Mouse (Mus musculus) stomach, embryonic 14.5 days (tissue): ENCODE measurements around the gene Smim14. TPM values are rescaled to one million over a fixed set of nuclear protein-coding genes. Genes with fewer than 3 reads are reported as not detected.

Source experiments
- ATAC-seq: fragments of 200-750 bp; cut with Nextera tagmentation; 2 replicates; pipeline ENCODE4 v1.8.0; 2017; ENCODE audit warnings: low read depth, moderate TSS enrichment; ENCODE audit not compliant: insufficient number of reproducible peaks, insufficient read depth, low FRiP score
- H3K27ac ChIP-seq: fragments of 300-500 bp; sonication (generic); 2 replicates; pipeline ENCODE4 v1.5.1; 2014; ENCODE audit warnings: mild to moderate bottlenecking, low read length, moderate library complexity, mixed read lengths
- H3K27me3 ChIP-seq: fragments of 300-500 bp; sonication (generic); 2 replicates; pipeline ENCODE4 v1.6.1; 2014; ENCODE audit warnings: low read length, control low read depth, mixed read lengths; ENCODE audit not compliant: control insufficient read depth, insufficient read depth
- H3K36me3 ChIP-seq: fragments of 300-500 bp; sonication (generic); 2 replicates; pipeline ENCODE4 v1.6.1; 2014; ENCODE audit warnings: mild to moderate bottlenecking, control low read depth, low read length, moderate library complexity, mixed read lengths; ENCODE audit not compliant: control insufficient read depth, insufficient read depth
- H3K4me1 ChIP-seq: fragments of 300-500 bp; sonication (generic); 2 replicates; pipeline ENCODE4 v1.6.1; 2014; ENCODE audit warnings: low read length, control low read depth, mixed read lengths; ENCODE audit not compliant: control insufficient read depth, insufficient read depth
- H3K4me2 ChIP-seq: fragments of 300-500 bp; sonication (generic); replicated peaks from 2 replicates; pipeline ENCODE4 v1.6.1; 2014; ENCODE audit warnings: low read depth, low read length, control low read depth
- H3K4me3 ChIP-seq: fragments of 300-500 bp; sonication (generic); 2 replicates; pipeline ENCODE4 v1.5.1; 2014; ENCODE audit warnings: low read depth, low read length, control low read depth
- H3K9ac ChIP-seq: fragments of 300-500 bp; sonication (generic); replicated peaks from 2 replicates; pipeline ENCODE4 v1.6.1; 2014; ENCODE audit warnings: low read depth, mild to moderate bottlenecking, control low read depth, low read length, moderate library complexity, mixed read lengths
- H3K9me3 ChIP-seq: fragments of 300-500 bp; sonication (generic); 2 replicates; pipeline ENCODE4 v1.6.1; 2016; ENCODE audit warnings: low read depth, low read length, control low read depth; ENCODE audit not compliant: control insufficient read depth
- WGBS: fragments of 180-500 bp; shearing (Covaris S2); extraction: QIAGEN DNeasy Blood & Tissue Kit; methylation state at CpG from one replicate; pipeline ENCODE4 v1.1.7; 2014; 5-methylcytosine and 5-hydroxymethylcytosine counted together
- polyA plus RNA-seq: library from polyadenylated mRNA; unstranded; fragments of >200 nt; fragmentation: Nextera tagmentation; extraction: Ambion mirVana; gene quantifications from 2 replicates; pipeline ENCODE4 v1.2.1, GENCODE M21; 2014

The Smim14 gene
- polyA plus RNA-seq, 1 experiment from 2014 or later = 133 TPM

DNA sequence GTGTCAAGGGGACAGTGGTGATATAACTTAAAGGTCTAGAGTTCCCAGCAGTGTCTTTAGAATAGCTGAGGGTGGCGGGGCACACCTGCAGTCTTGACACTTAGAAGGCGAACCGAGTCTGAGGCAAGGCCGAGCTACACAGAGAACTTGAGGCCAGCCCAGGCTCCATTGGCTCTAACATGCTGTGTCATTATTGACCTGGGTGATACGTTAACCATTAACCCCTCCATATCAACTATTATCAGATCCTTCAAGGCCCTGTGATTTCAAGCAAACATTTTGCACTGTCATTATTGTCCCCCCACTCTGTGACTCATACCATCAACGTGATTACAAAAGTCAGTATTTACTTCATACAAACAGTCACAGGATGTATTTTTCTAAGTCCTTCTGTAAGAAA lies 112.8 kb downstream of the Smim14 start:
- Histone ChIP-seq H3K27me3 (no peaks in the 10 kb centered on the region), H3K9me3 (no peaks in the 10 kb centered on the region), H3K4me3 (no peak overlapping the region), H3K27ac (no peak overlapping the region), H3K36me3 (peaks cover 32% of the 10 kb centered on the region), H3K4me2 (no peak overlapping the region), H3K4me1 (no peaks in the 10 kb centered on the region), H3K9ac (no peak overlapping the region)
- WGBS = 77% methylated on average over 6 of the region's 6 CpGs
- peak; percentile 92 for ATAC-seq

DNA sequence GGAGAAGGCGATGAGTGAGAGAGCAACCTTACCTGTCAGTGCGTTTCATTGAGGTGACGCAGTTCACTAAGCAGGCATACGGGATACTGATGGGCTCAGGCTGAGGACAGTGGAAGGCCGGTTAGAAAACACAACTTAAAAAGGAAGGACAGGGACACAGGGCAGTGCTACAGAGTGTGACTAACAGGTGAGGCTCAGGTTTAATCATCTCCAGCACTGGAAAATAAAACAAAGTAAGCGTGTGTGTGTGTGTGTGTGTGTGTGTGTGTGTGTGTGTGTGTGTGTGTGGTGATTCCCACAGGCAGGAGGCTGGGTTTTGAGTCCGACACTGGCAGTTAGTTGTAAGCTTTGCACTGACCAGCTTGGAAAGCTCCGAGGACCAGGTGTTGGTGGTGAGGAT lies 114.2 kb downstream of the Smim14 start:
- Histone ChIP-seq H3K27me3 (no peaks in the 10 kb centered on the region), H3K9ac (no peak overlapping the region), H3K4me1 (no peaks in the 10 kb centered on the region), H3K9me3 (no peaks in the 10 kb centered on the region), H3K36me3 (peaks cover 32% of the 10 kb centered on the region), H3K27ac (no peak overlapping the region), H3K4me3 (no peak overlapping the region), H3K4me2 (no peak overlapping the region)
- no peak for ATAC-seq
- WGBS = 95% methylated on average over 8 of the region's 8 CpGs

- Histone ChIP-seq H3K4me3 (no peak overlapping the region), H3K4me1 (peaks cover 8% of the 10 kb centered on the region; the same call in 1 of the 2 replicates), H3K9me3 (no peaks in the 10 kb centered on the region), H3K9ac (no peak overlapping the region), H3K27ac (no peak overlapping the region), H3K27me3 (no peaks in the 10 kb centered on the region), H3K36me3 (peaks cover 42% of the 10 kb centered on the region), H3K4me2 (no peak overlapping the region)
- WGBS = 66% methylated on average over 6 of the region's 6 CpGs
- no peak for ATAC-seq
Measured at GRCm38 (mm10) chr5:65420822-65421221, 116.2 kb downstream of the Smim14 start.

GRCm38 (mm10) chr5:65419136-65419535 lies 117.8 kb downstream of the Smim14 start:
- no peak overlapping the region for H3K4me3 ChIP-seq
- no peak overlapping the region for H3K27ac ChIP-seq
- no peak for ATAC-seq
- H3K27me3 ChIP-seq = no peaks in the 10 kb centered on the region
- no peak overlapping the region for H3K9ac ChIP-seq
- no peak overlapping the region for H3K4me2 ChIP-seq
- WGBS = 84% methylated on average over 10 of the region's 10 CpGs
- peaks cover 44% of the 10 kb centered on the region for H3K36me3 ChIP-seq
- no peaks in the 10 kb centered on the region for H3K9me3 ChIP-seq
- peaks cover 16% of the 10 kb centered on the region; the same call in 1 of the 2 replicates for H3K4me1 ChIP-seq

DNA sequence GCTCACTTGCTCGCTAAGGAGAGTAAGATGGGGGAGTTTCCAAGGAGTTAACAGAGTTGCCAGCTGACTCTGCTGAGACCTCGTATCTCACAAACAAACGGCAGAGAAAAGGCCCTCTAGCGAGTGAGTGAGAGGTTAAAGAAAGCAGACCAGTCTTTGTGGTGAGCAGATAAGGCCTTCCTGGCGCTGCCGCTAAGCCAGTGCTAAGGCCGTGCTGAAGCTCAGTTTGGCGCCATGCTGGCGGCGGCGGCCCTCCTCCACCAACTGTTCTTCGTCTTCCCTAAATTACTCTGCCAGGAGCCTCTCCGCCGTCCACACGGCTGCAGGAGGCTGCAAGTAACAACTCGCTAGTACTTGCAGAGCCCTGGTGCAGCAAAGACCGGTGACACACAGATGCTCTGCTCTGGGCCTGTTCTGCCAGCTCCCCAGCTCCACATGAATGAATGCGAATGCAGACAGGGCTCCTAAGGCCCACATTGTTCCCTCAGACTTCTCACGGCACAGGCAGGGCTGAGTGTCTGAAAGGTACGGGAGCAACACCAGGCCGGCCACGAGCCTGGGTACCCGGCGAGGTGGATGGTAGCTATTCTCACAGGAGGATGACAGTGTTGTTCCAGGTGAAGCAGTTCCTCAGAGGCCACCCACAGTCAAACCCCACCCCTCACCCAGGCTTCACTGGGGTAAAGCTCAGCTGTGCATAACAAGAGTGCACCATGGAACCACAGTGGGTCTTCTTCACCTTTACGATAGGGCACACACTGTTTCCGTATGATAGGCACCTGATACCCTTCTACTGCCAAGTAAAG lies 121.1 kb downstream of the Smim14 start:
- WGBS = 20% methylated on average over 26 of the region's 26 CpGs
- Histone ChIP-seq H3K4me1 (peaks cover 16% of the 10 kb centered on the region; the same call in 1 of the 2 replicates), H3K27me3 (no peaks in the 10 kb centered on the region), H3K27ac (peak overlapping the region; percentile 90), H3K4me2 (peak overlapping the region; percentile 13; the same call in 1 of the 2 replicates), H3K36me3 (peaks cover 40% of the 10 kb centered on the region), H3K9ac (peak overlapping the region; percentile 7; the same call in 1 of the 2 replicates), H3K4me3 (no peak overlapping the region), H3K9me3 (no peaks in the 10 kb centered on the region)
- ATAC-seq = peak; percentile 88

- Histone ChIP-seq H3K4me2 (no peak overlapping the region), H3K27ac (no peak overlapping the region), H3K36me3 (peaks cover 41% of the 10 kb centered on the region), H3K9me3 (no peaks in the 10 kb centered on the region), H3K4me1 (no peaks in the 10 kb centered on the region), H3K4me3 (no peak overlapping the region), H3K9ac (no peak overlapping the region), H3K27me3 (no peaks in the 10 kb centered on the region)
- no peak for ATAC-seq
- 75% methylated on average over 12 of the region's 12 CpGs for WGBS
Measured at GRCm38 (mm10) chr5:65407989-65408388, 129.0 kb downstream of the Smim14 start.

- Histone ChIP-seq H3K4me3 (no peak overlapping the region), H3K9me3 (no peaks in the 10 kb centered on the region), H3K36me3 (peaks cover 45% of the 10 kb centered on the region), H3K9ac (no peak overlapping the region), H3K27me3 (no peaks in the 10 kb centered on the region), H3K4me1 (no peaks in the 10 kb centered on the region), H3K4me2 (no peak overlapping the region), H3K27ac (no peak overlapping the region)
- ATAC-seq = no peak
- 33% methylated on average over 2 of the region's 2 CpGs for WGBS
Measured at GRCm38 (mm10) chr5:65401251-65401994, 135.6 kb downstream of the Smim14 start.
